Mouse (Mus musculus) stomach, postnatal 0 days (tissue): ENCODE data around the gene Rnf10.

Experiments used
- CTCF ChIP-seq: IDR thresholded peaks from 2 replicates; pipeline ENCODE4 v1.5.1; 2016; ENCODE audit warnings: antibody characterized with exemption, low read depth, mild to moderate bottlenecking, moderate library complexity
- EP300 ChIP-seq: optimal IDR thresholded peaks from 2 replicates; pipeline ENCODE3; 2016; ENCODE audit warnings: antibody characterized with exemption

GRCm38 (mm10) chr5:115274771-115275170 lies 2.1 kb upstream of the Rnf10 start:
- TF ChIP-seq CTCF, result no peak
- no peak for TF ChIP-seq EP300
